Mouse (Mus musculus) 3T3-L1 (cell line): ENCODE data around the gene Rtn2.
A peak's percentile ranks its signal among the peaks of the same experiment; 100 is the strongest.

Experiments used
- DNase-seq: peaks from one replicate; pipeline ENCODE4 v3.0.0-alpha.2; 2015; ENCODE audit warnings: low read depth, low spot score

The Rtn2 gene

GRCm38 (mm10) chr7:19301461-19302263 is 19.2 kb downstream of the Rtn2 start:
- DNase-seq, result no peak

GRCm38 (mm10) chr7:19302264-19303045 is 20.0 kb downstream of the Rtn2 start:
- DNase-seq, result no peak

- DNase-seq, result no peak
Observed at GRCm38 (mm10) chr7:19303046-19303305, 20.6 kb downstream of the Rtn2 start.

- peak; percentile 47 for DNase-seq
Observed at GRCm38 (mm10) chr7:19303770-19304169, 21.3 kb downstream of the Rtn2 start.

- no peak for DNase-seq
Observed at GRCm38 (mm10) chr7:19304501-19305412, 22.3 kb downstream of the Rtn2 start.

GRCm38 (mm10) chr7:19305413-19305735 is 22.9 kb downstream of the Rtn2 start:
- DNase-seq, result no peak

- no peak for DNase-seq
Observed at GRCm38 (mm10) chr7:19305796-19306765, 23.7 kb downstream of the Rtn2 start.

- no peak for DNase-seq
Observed at GRCm38 (mm10) chr7:19306819-19307738, 24.7 kb downstream of the Rtn2 start.

GRCm38 (mm10) chr7:19307739-19308453 is 25.5 kb downstream of the Rtn2 start:
- DNase-seq, result peak; percentile 82

GRCm38 (mm10) chr7:19308454-19309277 is 26.2 kb downstream of the Rtn2 start:
- DNase-seq, result peak; percentile 88

GRCm38 (mm10) chr7:19309278-19309883 is 27.0 kb downstream of the Rtn2 start:
- DNase-seq, result no peak

GRCm38 (mm10) chr7:19309884-19310641 is 27.6 kb downstream of the Rtn2 start, which contains the start of gene Fosb:
Fosb (minus strand) TSS chr7:19310051.
- peak; percentile 90 for DNase-seq

GRCm38 (mm10) chr7:19311991-19312390 is 29.6 kb downstream of the Rtn2 start:
- no peak for DNase-seq

GRCm38 (mm10) chr7:19314033-19314432 is 31.6 kb downstream of the Rtn2 start:
- no peak for DNase-seq

- DNase-seq, result peak; percentile 81
Observed at GRCm38 (mm10) chr7:19316451-19317161, 34.2 kb downstream of the Rtn2 start.

- no peak for DNase-seq
Observed at GRCm38 (mm10) chr7:19318201-19318600, 35.8 kb downstream of the Rtn2 start.
